Mouse (Mus musculus): ENCODE measurements around the gene Tex33.

- TF ChIP-seq CTCF (IDR thresholded peaks at IDR 0.05; ENCODE audit: low read depth): no peak
- no peak for TF ChIP-seq EP300 (IDR thresholded peaks at IDR 0.05; ENCODE audit: low read depth)
Measured at GRCm38 (mm10) chr15:78401345-78401744, 5.6 kb upstream of the Tex33 start.
